Mouse (Mus musculus) frontal cortex, adult 2 months (tissue): ENCODE results near the gene Fam83c. TPM values are rescaled to one million over a fixed set of nuclear protein-coding genes. Genes with fewer than 3 reads are reported as not detected.

ENCODE experiments used
- DNase-seq, 2 experiments: peaks; one replicate each; pipeline ENCODE4 v3.0.0; 2022; ENCODE audit warnings: low spot score in 1 of 2; ENCODE audit errors: extremely low spot score in 1 of 2
- polyA plus RNA-seq: library from polyadenylated mRNA; depleted of rRNA; stranded (reverse); fragments of >200 nt; gene quantifications from 2 replicates; pipeline ENCODE4 v1.2.3, GENCODE M21; 2012; rRNA removed

Fam83c gene
- polyA plus RNA-seq, 1 experiment, result not detected

DNA sequence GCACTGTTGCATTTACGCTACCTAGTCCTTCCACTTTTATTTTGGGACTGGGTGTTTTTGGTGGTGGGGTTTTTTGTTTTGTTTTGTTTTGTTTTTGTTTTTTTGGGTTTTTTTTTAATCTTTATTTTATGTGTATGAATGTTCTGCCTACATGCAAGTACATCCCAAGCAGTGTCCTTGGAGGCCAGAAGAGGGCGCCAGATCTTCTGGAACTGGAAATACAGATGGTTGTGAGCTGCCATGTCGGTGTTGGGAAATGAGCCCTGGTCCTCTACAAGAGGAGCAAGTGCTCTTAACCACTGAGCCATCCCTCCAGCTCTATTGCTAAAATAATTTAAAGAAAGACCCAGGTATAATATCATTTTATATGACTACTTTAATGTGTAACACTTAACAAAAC is 31.9 kb downstream of the Fam83c start:
- DNase-seq, result no peak

DNA sequence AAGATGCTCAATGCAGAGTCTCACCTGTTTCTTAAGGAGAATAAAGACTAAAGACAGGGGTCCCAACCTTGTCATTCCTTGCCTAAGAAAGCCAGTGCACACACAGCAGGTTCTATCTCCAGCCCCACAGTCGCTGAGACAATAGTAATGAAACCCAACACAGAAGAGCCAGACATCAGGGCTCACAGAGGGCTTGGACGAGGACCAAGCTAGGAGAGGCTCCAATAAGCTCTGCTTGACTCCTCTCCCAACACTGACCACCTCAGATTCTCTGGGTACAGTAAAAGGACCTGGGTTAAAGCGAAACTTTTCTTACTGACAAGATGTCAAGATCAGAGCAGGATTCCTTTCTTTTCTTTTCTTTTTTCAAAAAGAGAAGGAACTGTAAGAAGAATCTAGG is 36.0 kb downstream of the Fam83c start:
- DNase-seq, result no peak

DNA sequence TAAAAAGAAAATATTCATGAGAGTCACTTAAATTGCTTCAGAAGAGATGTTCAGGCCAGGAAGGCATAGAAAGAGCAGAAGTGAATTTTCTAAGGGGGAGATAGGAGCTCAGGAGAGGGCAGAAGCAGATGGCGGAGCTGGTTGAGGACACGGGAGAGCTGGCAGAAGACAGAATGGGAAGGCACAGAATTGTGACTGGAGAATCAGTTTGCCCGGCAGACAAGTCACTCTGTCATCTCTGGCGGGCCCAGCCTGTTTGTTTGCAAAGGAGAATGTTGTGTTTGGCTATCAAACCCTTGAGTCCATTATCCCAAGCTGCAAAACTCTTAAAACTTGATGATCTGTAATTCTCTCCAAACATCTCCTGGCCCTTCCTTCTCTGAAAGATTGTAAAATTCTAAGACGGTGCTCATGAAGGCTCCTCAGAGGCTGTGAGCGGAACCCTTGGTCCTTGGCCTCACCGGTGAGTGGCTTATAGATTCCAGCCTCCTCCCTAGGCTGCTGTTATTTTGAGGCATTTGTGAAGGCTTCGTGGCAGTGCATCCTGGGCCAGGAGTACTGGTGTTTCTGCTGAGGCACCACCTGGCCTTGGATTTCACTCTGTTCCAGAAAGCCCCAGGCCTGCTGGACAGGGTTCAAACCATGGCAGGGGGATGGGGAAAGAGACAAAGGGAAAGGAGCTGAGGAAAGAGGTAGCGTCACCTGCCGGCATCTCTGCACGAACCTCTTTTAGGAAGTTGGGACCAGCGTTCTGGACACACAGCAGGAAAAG is 39.8 kb downstream of the Fam83c start:
- DNase-seq, result no peak

DNA sequence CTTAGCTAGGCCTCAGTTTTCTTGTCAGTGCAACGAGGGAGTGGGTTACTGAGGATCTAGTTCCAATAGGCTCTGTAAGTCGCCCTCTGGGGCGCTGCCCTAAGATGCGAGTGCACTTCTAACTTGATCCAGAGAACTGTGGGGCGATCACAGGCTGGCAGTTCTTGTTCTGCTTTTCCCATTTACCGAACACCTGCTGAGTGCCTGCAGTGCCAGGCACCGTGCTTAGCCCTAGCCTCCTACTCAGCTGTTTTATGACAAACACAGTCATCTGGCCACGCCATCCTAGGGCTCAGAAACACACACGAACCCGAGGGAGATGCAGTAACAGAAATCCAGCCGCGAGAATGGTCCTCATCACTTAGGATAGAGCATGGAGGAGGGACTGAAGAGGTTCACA is 41.8 kb downstream of the Fam83c start:
- DNase-seq, result no peak

DNA sequence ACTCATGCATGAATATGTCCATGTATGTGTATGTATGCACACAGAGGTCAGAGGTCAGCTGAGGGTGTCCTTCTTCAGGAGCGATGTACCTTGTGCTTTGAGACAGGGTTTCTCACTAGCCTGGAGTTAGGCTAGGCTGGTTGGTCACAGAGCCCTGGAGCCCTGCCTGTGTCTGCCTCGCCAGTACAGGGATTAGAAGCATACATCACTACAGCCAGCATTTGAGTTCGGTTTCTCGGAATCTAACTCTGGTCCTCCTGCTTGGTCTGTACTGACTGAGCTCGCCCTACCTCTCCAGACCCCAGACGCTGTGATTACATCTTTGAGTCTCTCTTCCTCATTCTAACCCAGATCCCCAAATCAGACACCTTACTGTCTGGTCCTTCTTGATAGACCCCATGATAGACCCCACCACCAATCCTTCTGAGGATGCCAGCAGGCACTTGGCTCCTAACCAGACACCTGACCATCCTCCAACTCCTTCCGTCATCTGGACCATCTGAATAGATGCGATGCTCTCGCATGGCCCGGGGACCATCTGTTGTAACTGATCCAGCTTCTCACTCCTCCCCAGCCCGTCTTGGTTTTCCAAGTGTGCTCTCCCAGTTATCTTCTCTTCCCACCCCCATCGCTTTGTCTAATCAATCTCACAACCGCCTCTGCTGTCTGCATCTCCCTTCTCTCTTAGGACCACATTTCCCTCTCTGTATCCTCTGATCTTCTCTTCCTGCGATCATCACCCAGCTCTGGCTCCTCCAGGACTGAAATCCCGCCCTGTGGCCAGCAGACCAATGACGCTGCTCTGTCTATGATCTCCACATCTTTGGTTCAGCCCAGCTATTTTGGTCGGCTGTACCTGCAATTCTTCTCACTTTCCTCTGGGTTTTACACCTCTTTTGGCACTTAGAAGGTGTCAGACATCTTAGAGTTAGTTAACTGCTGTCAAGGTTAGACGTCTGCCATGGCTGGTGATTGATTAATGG is 46.4 kb downstream of the Fam83c start:
- DNase-seq, result no peak

DNA sequence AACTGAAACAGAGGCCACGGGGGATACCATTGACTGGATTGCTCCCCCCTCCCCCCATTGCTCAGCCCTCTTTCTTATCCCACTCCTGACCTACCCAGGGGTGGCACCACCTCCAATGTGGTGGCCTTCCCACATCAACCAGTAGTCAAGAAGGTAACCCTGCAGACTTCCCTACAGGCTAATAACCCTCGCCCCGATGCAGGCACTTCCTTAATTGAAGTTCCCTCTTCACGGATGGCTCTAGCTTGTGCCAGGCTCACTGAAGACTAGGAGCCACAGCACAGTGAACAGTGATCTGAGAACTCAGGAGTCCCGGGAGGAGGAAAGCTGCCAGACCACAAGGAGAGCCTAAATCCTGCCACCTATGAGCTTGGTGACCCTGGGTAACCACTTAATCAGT is 47.7 kb downstream of the Fam83c start:
- DNase-seq, result no peak

DNA sequence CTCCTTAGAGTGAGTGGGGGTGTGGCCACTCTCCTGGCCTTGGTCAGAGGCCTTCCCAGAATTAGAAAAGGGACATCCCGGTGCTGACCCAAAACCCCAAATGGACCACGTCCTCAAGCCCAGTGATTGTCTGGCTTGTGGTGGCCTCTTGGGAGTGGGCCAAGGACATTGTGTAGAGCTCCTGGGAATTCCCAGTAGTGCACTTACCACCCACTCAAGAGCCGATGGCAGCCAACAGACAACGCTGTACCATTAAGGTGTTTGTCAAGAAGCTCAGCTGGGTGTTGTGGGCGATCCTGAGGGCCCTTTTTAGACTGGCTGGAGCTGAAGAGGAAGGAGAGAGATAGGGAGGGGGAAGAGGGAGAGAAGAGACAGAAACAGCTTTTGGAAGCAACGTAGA is 50.1 kb downstream of the Fam83c start:
- peak; percentile 63 to 72 for DNase-seq

DNA sequence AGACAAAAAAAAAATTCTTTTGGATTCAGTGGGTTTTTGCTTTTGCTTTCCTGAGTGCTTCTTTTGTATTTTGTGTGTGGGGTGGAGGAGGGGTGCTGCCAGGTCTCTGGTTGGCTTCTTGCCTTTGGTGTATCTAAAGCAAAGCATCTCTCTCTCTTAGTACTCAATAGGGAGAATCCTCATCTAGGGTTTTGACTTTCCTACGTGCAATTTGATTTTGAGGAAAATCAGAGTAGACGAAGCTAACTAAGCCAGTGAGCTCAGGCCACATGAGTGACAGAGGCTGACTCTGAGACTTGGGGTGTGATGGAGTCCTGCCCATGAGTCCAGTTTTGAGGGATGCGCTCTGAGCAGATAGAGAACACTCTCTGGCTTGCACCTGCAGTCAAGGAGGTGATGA is 55.1 kb downstream of the Fam83c start:
- no peak for DNase-seq

DNA sequence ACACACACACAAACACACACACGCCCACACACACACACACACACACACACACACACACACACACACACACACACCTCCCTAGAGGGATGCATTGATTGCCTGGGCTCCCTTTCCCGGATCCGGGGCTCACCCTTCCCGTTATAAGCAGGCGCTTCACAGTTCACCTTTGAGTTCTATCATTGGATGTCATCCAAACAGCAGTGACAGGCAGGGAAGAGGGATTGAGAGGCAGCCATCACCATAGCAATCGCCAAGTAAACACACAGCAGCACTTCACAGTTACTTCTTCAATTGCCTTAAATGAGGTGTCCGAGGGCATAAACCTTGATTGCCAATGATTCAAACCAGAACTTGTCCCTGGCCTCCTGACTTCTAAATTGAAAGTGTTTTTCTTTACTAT is 55.6 kb downstream of the Fam83c start:
- no peak for DNase-seq

DNA sequence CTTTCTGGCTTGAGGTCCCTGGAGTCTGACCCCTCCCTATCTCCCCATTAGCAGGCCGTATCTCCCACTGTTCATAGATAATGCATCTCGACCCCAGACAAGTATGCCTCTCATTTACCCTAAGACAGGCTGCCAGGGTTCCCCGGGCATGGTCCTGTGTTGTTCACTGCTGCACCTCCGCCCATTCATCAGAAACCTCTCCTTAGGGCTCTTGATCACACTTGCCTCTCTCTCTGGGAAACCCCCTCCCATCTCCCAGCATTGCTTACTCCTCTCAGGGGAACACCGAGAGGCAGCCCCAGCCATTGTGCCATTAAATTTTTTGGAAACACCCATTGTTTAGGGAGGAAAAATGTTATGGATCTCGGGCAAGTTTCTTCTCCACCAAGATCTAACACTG is 56.6 kb downstream of the Fam83c start:
- DNase-seq, result no peak

DNA sequence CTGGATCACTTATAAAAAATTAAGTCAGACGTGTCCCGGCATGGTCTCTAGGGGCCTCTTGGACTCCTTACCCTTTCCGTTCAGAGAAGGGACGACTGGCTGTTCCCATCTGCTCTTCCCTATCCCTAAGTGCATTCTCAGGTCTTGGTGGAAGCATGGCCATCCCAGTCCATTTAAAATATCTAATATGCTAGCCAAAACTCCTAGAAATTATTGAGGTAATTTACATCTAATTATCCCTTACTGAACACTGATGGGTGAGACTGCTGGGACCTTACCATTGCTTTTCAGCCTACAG is 57.0 kb downstream of the Fam83c start:
- no peak for DNase-seq

Other genes with a start within 250 kb of the Fam83c start
- gene Gss, start 242.0 kb downstream of the Fam83c start, polyA plus RNA-seq, result 13.9 and 15.4 TPM in 2 replicates
- 5.8 and 6.0 TPM in 2 replicates for gene Myh7b, start 223.6 kb downstream of the Fam83c start, polyA plus RNA-seq
- 152 and 159 TPM in 2 replicates for gene Trpc4ap, start 142.5 kb downstream of the Fam83c start, polyA plus RNA-seq
- 38.4 and 39.6 TPM in 2 replicates for gene Edem2, start 105.4 kb downstream of the Fam83c start, polyA plus RNA-seq
- gene Gm17581, start 99.0 kb downstream of the Fam83c start, polyA plus RNA-seq, result not detected in 2 replicates
- 1.5 and 2.6 TPM in 2 replicates for gene Procr, start 83.7 kb downstream of the Fam83c start, polyA plus RNA-seq
- 36.1 and 39.7 TPM in 2 replicates for gene Mmp24, start 59.5 kb downstream of the Fam83c start, polyA plus RNA-seq
- 81.7 and 83.7 TPM in 2 replicates for gene BC029722, start 15.4 kb downstream of the Fam83c start, polyA plus RNA-seq
- 69.1 and 75.1 TPM in 2 replicates for gene Eif6, start 7.9 kb downstream of the Fam83c start, polyA plus RNA-seq
- 58.4 and 65.8 TPM in 2 replicates for gene Uqcc1, start 95.5 kb upstream of the Fam83c start, polyA plus RNA-seq
- gene Gm15557, start 105.9 kb upstream of the Fam83c start, polyA plus RNA-seq, result not detected in 2 replicates
- 0.08 and 0.24 TPM in 2 replicates for gene Gdf5, start 110.5 kb upstream of the Fam83c start, polyA plus RNA-seq
- gene Cep250, start 121.6 kb upstream of the Fam83c start, polyA plus RNA-seq, result 18.1 and 18.4 TPM in 2 replicates
- gene 6430550D23Rik, start 173.1 kb upstream of the Fam83c start, polyA plus RNA-seq, result 3.3 and 4.6 TPM in 2 replicates
- 317 TPM in 2 replicates for gene Ergic3, start 173.2 kb upstream of the Fam83c start, polyA plus RNA-seq
- 0.08 TPM in 2 replicates for gene Fer1l4, start 218.1 kb upstream of the Fam83c start, polyA plus RNA-seq
- gene Spag4, start 230.3 kb upstream of the Fam83c start, polyA plus RNA-seq, result 4.9 and 5.6 TPM in 2 replicates